Mouse (Mus musculus) heart, embryonic 11.5 days (tissue): ENCODE results near the gene Adnp. TPM values are rescaled to one million over a fixed set of nuclear protein-coding genes. Genes with fewer than 3 reads are reported as not detected.

ENCODE experiments used
- ATAC-seq: fragments of 200-750 bp; cut with Nextera tagmentation; replicated peaks from 2 replicates; pipeline ENCODE4 v1.8.0; 2017; ENCODE audit warnings: moderate library complexity; ENCODE audit not compliant: insufficient number of reproducible peaks, low FRiP score, low TSS enrichment
- H3K27ac ChIP-seq: fragments of 300-500 bp; sonication (generic); 2 replicates; pipeline ENCODE4 v1.5.1; 2014; ENCODE audit warnings: mild to moderate bottlenecking, low read depth, low read length
- H3K27me3 ChIP-seq: fragments of 300-500 bp; sonication (generic); 2 replicates; pipeline ENCODE4 v1.6.1; 2014; ENCODE audit warnings: mild to moderate bottlenecking, low read length, mixed read lengths; ENCODE audit not compliant: control insufficient read depth, insufficient read depth
- H3K36me3 ChIP-seq: fragments of 300-500 bp; sonication (generic); 2 replicates; pipeline ENCODE4 v1.6.1; 2014; ENCODE audit warnings: mild to moderate bottlenecking, low read length, moderate library complexity, mixed read lengths; ENCODE audit not compliant: control insufficient read depth, insufficient read depth
- H3K4me1 ChIP-seq: fragments of 300-500 bp; sonication (generic); 2 replicates; pipeline ENCODE4 v1.6.1; 2014; ENCODE audit warnings: low read length; ENCODE audit not compliant: control insufficient read depth, insufficient read depth
- H3K4me2 ChIP-seq: fragments of 300-500 bp; sonication (generic); 2 replicates; pipeline ENCODE4 v1.6.1; 2014; ENCODE audit warnings: mild to moderate bottlenecking, moderate library complexity
- H3K4me3 ChIP-seq: fragments of 300-500 bp; sonication (generic); 2 replicates; pipeline ENCODE4 v1.5.1; 2014; ENCODE audit warnings: low read depth, low read length
- H3K9ac ChIP-seq: fragments of 300-500 bp; sonication (generic); 2 replicates; pipeline ENCODE4 v1.6.1; 2014; ENCODE audit warnings: mild to moderate bottlenecking, low read depth, low read length, moderate library complexity
- H3K9me3 ChIP-seq: fragments of 300-500 bp; sonication (generic); replicated peaks from 2 replicates; pipeline ENCODE4 v1.6.1; 2016; ENCODE audit warnings: low read length; ENCODE audit not compliant: control insufficient read depth
- WGBS: fragments of 180-500 bp; shearing (Covaris S2); extraction: QIAGEN DNeasy Blood & Tissue Kit; methylation state at CpG from one replicate; pipeline ENCODE4 v1.1.7; 2014; ENCODE audit not compliant: insufficient replicate concordance; 5-methylcytosine and 5-hydroxymethylcytosine counted together
- polyA plus RNA-seq: library from polyadenylated mRNA; unstranded; fragments of >200 nt; fragmentation: Nextera tagmentation; extraction: Ambion mirVana; gene quantifications from 2 replicates; pipeline ENCODE4 v1.2.1, GENCODE M21; 2014

Gene Adnp
- polyA plus RNA-seq, 1 experiment from 2014 or later: 5.5 TPM

DNA sequence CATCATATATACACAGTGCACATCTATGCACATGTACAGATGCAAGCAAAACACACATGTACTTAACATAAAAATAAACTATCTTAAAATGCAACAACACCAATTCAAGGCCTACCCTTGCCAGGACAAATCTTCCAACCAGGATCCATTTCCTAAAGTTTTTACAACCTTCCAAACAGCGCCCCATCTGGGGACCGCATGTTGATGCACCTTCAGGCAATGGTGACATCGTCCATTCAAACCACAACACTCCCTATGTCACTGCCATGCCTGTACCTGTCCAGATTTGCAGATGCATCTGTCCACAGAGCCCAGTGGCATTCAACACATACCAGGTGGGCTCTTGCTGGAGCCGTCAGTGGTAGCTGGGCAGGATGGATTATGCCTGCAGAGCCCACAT, 36.4 kb upstream of the Adnp start:
- no peaks in the 10 kb centered on the region for H3K4me1 ChIP-seq
- H3K9ac ChIP-seq: no peak overlapping the region
- H3K9me3 ChIP-seq: peaks cover 2% of the 10 kb centered on the region; the same call in 1 of the 2 replicates
- H3K4me2 ChIP-seq: no peak overlapping the region
- WGBS: 65% methylated on average over 4 of the region's 4 CpGs
- no peak for ATAC-seq
- H3K36me3 ChIP-seq: no peaks in the 10 kb centered on the region
- no peak overlapping the region for H3K4me3 ChIP-seq
- no peak overlapping the region for H3K27ac ChIP-seq
- H3K27me3 ChIP-seq: peaks cover 27% of the 10 kb centered on the region

DNA sequence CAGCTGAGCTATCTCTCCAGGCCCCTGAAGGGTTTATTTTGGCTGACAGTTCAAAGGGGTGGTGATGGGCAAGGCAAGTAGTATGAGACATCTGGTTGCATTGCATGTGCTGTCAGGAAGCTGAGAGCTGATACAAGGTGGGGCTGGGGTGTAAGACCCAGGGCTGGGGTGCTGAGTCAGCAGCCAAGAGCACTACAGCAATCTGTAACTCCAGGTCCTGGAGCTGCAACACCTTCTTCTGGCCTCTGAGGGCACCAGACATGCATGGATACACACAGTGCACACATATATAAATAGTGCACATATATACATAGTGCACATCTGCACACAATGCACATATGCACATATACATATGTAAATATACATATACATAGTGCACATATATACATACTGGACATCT, 35.9 kb upstream of the Adnp start:
- ATAC-seq: 0 out of 2 replicates have a peak, but pooled peaks have one; percentile 18

DNA sequence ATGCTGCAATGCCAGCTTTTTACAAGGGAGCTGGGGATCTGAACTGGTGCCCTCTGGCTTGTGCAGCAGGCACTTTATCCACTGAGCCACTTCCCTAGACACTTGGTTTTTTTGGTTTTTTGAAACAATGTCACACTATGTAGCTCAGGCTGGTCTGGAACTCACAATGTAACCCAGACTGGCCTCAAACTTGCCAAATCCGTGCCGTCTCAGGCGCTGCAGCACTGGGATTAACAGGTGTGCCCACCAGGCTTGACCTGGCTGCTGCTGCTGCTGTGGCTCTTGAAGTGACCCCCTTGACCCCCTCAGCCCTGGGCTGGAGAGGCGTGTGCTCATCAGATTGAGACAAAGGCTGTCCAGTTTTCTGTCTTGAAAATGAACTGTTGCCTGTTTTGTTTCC, 31.4 kb upstream of the Adnp start:
- Histone ChIP-seq H3K27ac (no peak overlapping the region), H3K4me1 (no peaks in the 10 kb centered on the region), H3K27me3 (0 out of 2 replicates have a peak, but pooled peaks cover 3% of the 10 kb centered on the region), H3K9me3 (peaks cover 4% of the 10 kb centered on the region; the same call in 1 of the 2 replicates), H3K4me3 (no peak overlapping the region), H3K4me2 (no peak overlapping the region), H3K9ac (no peak overlapping the region), H3K36me3 (no peaks in the 10 kb centered on the region)
- WGBS: 85% methylated on average over 4 of the region's 4 CpGs
- ATAC-seq: no peak

More for the DNA sequence above, 35.9 kb upstream of the Adnp start:
- Histone ChIP-seq H3K4me3 (no peak overlapping the region), H3K36me3 (no peaks in the 10 kb centered on the region), H3K27me3 (peaks cover 27% of the 10 kb centered on the region), H3K4me1 (no peaks in the 10 kb centered on the region), H3K27ac (no peak overlapping the region), H3K4me2 (no peak overlapping the region), H3K9me3 (peaks cover 4% of the 10 kb centered on the region; the same call in 1 of the 2 replicates), H3K9ac (no peak overlapping the region)

DNA sequence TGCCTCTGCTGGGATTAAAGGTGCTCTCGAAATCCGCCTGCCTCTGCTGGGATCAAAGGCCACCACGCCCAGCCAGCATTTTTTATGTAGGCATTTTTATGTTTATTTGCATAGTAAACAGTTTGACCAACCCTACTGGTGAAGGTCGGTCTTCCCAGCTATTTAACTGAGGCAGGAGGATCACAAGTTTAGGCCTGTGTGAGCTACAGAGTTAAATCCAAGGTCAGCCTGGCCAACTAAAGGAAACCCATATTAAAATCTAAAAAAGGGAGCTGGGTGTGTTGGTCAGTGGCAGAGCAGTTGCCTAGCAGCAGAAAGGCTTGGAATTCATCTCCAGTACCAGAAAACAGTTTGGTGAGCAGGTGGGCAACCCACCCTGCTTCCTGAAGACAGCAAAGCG, 26.4 kb upstream of the Adnp start:
- ATAC-seq: no peak
- whole genome bisulfite sequencing: 90% methylated on average over 5 of the region's 5 CpGs
- H3K9me3 ChIP-seq: peaks cover 2% of the 10 kb centered on the region; the same call in 1 of the 2 replicates
- H3K27me3 ChIP-seq: no peaks in the 10 kb centered on the region
- H3K4me1 ChIP-seq: peaks cover 18% of the 10 kb centered on the region
- no peaks in the 10 kb centered on the region for H3K36me3 ChIP-seq
- H3K27ac ChIP-seq: no peak overlapping the region
- H3K4me2 ChIP-seq: no peak overlapping the region
- H3K4me3 ChIP-seq: no peak overlapping the region
- no peak overlapping the region for H3K9ac ChIP-seq

DNA sequence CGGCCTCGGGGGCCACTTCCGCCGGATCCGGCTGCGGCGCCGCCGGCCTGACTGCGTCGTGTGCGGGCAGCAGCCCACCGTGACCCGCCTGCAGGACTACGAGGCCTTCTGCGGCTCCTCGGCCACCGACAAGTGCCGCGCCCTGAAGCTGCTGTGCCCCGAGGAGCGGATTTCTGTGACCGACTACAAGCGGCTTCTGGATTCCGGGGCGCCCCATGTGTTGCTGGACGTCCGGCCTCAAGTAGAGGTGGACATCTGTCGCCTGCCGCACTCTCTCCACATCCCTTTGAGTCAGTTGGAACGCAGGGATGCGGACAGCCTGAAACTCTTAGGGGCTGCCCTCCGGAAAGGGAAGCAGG, 24.5 kb upstream of the Adnp start:
- Histone ChIP-seq H3K9ac (peak overlapping the region; percentile 90), H3K4me2 (peak overlapping the region; percentile 89), H3K4me3 (peak overlapping the region; percentile 98), H3K4me1 (peaks cover 22% of the 10 kb centered on the region), H3K27me3 (no peaks in the 10 kb centered on the region), H3K36me3 (no peaks in the 10 kb centered on the region; the same call in 1 of the 2 replicates), H3K9me3 (no peaks in the 10 kb centered on the region), H3K27ac (no peak overlapping the region)
- no peak for ATAC-seq
- 43% methylated on average over 33 of the region's 33 CpGs for WGBS

DNA sequence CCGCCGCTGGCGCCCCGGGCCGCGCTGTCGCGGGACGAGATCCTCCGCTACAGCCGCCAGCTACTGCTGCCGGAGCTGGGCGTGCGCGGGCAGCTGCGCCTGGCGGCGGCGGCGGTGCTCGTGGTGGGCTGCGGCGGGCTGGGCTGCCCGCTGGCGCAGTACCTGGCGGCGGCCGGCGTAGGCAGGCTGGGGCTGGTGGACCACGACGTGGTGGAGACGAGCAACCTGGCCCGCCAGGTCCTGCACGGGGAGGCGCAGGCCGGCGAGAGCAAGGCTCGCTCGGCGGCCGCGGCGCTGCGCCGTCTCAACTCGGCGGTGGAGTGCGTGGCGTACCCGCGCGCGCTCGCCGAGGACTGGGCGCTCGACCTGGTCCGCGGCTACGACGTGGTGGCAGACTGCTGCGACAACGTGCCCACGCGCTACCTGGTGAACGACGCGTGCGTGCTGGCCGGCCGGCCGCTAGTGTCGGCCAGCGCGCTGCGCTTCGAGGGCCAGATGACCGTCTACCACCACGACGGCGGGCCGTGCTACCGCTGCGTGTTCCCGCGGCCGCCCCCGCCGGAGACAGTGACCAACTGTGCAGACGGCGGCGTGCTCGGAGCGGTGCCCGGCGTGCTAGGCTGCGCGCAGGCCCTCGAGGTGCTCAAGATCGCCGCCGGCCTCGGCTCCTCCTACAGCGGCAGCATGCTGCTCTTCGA, 24.0 kb upstream of the Adnp start:
- peak overlapping the region; percentile 89 for H3K4me2 ChIP-seq
- H3K4me1 ChIP-seq: peaks cover 22% of the 10 kb centered on the region
- 2% methylated on average over 100 of the region's 105 CpGs for WGBS
- H3K4me3 ChIP-seq: peak overlapping the region; percentile 98
- ATAC-seq: peak; percentile 62
- no peaks in the 10 kb centered on the region for H3K9me3 ChIP-seq
- H3K27me3 ChIP-seq: no peaks in the 10 kb centered on the region
- H3K27ac ChIP-seq: peak overlapping the region; percentile 93
- peak overlapping the region; percentile 90 for H3K9ac ChIP-seq
- H3K36me3 ChIP-seq: peaks cover 2% of the 10 kb centered on the region; the same call in 1 of the 2 replicates

DNA sequence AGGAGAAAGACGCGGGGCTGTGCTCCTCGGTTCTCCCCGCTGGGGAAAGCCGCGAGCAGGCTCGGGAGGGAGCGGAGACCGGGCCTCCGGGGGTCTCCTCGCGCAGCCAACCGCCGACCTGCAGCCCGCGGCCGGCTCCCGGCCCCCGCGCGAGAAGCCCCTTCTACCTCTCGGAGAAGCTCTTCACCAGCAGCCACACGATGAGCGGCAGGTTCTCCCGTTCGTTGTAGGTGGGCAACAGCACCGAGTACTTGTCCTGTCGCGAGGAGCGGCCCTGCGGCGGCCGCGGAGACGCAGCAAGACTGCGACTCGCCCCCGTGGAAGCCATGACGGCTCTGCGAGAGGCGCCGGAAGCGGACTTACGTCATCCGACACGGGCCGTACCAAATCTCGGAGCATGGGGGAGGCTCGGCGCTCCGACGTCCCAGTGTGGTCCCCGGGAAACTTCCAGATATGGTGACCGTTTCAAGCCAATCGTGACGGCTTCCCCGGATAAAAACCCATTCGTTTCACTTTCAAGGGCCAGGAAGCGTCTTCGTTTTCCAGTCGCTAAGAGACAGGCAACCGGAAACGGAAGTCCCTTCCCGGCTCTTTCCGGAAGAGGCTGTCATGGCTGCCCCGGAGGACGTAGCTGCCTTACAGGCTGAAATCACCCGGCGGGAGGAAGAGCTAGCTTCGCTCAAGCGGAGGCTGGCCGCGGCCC, 23.3 kb upstream of the Adnp start, which contains the start of the genes Gm20716, Dpm1 and Mocs3:
TSS of gene Gm20716 (minus strand) at position 339 of the 703 bp plus-strand sequence.
TSS of gene Dpm1 (minus strand) at position 566 of the 703 bp plus-strand sequence.
TSS of gene Mocs3 (plus strand) at position 597 of the 703 bp plus-strand sequence.
- Histone ChIP-seq H3K27me3 (no peaks in the 10 kb centered on the region), H3K9ac (peak within 1 kb of the TSS; percentile 90), H3K36me3 (peaks cover 7% of the 10 kb centered on the region), H3K4me3 (peak within 1 kb of the TSS; percentile 98), H3K4me1 (peaks cover 22% of the 10 kb centered on the region), H3K9me3 (no peaks in the 10 kb centered on the region), H3K4me2 (peak within 1 kb of the TSS; percentile 89), H3K27ac (peak within 1 kb of the TSS; percentile 93)
- ATAC-seq: peak; percentile 80
- under 1% methylated on average over 70 of the region's 73 CpGs for WGBS

DNA sequence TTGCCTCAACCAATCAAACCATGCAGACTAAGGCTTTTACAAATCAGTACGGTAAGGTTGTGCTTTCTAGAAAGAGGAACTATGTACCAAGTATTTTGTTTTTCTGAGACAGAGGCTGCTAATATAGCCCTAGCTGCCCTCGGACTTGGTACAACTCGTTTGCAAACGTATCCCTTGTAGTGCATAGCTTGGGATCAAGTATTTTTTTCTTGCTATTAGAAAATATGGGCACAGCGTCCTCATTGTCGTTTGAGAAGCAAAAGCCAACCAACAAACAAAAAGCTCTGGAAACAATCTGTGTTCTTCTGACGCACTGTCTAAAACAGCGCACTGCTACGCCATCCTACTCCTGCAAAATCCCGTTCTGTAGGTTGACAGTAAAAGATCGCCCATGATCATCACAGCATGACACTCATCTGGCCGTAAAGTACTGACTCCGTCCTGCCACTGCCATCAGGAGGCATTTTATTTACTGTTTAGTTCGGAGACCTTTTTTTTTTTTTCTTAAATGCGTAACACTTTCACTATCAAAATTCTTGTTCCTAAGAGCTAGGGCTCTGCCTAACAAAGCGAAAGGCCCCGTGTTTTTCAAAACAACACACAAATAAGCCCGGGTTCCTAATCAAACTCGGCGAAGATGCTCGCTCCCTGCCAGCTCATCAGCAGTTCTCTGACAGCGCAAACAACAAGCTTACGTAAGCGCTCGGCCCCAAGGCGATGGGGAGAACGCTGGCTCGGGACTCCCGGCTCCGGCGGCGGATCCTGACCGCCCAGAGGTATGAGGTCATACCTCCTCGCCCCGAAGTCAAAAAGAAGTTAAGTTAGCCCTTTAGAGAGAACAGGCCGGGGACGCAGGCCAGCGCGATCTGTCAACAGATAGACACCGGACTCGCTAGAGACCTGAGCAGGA, 22.5 kb upstream of the Adnp start:
- Histone ChIP-seq H3K36me3 (peaks cover 13% of the 10 kb centered on the region), H3K4me3 (peak overlapping the region; percentile 98), H3K9me3 (no peaks in the 10 kb centered on the region), H3K27ac (peak overlapping the region; percentile 93; the same call in 1 of the 2 replicates), H3K27me3 (no peaks in the 10 kb centered on the region), H3K4me1 (peaks cover 22% of the 10 kb centered on the region), H3K4me2 (peak overlapping the region; percentile 89), H3K9ac (peak overlapping the region; percentile 90)
- 16% methylated on average over 41 of the region's 41 CpGs for WGBS
- 0 out of 2 replicates have a peak, but pooled peaks have one; percentile 37 for ATAC-seq
